Comparison of ENCODE assay signal across 8 mouse cellular contexts in the genomic region with DNA sequence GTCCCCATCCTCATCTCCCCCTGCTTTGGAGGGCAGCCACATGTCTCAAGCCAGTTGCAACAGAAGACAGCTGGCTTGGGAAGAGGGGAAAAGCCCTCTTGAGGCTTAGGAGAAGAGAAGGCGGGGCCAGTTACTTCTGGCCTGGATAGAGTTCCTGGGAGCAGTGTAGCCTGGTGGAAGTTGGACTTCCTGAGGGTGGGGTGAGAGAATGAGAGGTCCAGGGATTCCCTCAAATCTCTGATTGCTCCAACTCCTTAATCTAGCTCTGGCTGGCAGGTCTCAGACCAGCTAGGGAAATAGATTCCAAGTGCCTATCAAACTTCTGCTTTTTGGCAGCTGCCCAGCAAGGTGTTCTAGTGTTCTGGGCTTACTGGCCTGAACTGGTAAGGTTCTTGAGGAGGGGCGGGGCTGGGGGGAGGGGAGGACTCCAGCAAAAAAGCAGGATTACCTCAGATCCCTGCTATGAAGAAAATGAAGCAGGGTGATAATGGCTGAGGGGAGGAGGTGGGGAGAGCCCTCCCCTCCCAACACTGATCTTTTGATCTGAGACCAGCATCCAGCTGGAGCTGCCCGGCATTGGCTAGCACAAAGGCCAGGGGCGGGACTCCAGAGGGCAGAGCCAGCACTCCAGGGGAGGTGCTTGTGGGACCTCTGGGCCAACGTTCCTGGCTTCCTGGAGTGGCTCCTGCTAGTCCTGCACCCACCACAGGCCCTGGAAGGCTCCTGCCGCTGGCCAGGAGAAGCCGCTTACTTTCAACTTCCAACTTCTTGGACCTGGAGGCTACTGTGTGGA.
A peak's percentile ranks its signal among the peaks of the same experiment; 100 is the strongest.
DNase-seq lines count a peak whose midpoint lies in the region; ATAC-seq and TF ChIP-seq lines count a peak whose summit lies in the region.

No protein-coding gene starts in this region.

- DNase-seq in layer of hippocampus, adult 11-12 months (ENCODE audit: low spot score), result peak; percentile 57
- DNase-seq in layer of hippocampus, postnatal 10 days (ENCODE audit: low spot score in 2 of 2), result no peak
- peak; percentile 89 for DNase-seq in kidney, postnatal 0 days (ENCODE audit: low spot score)
- DNase-seq in lung, postnatal 14 days, result peak; percentile 82
- DNase-seq in thymus, postnatal 10 days (ENCODE audit: low spot score in 2 of 2), result no peak

- H3K27me3 ChIP-seq in heart, embryonic 14.5 days (ENCODE audit: control insufficient read depth, insufficient read depth, low read length), result no peaks in the 10 kb centered on the region
- H3K27me3 ChIP-seq in kidney, postnatal 0 days (ENCODE audit: insufficient read depth, low read length), result no peaks in the 10 kb centered on the region
- H3K27me3 ChIP-seq in stomach, embryonic 14.5 days (ENCODE audit: control insufficient read depth, insufficient read depth, low read length), result no peaks in the 10 kb centered on the region

- WGBS in heart, embryonic 14.5 days, result 11% methylated on average over 7 of the region's 7 CpGs
- 11% methylated on average over 7 of the region's 7 CpGs for WGBS in kidney, postnatal 0 days
- 7% methylated on average over 7 of the region's 7 CpGs for WGBS in stomach, embryonic 14.5 days

- peaks cover 2% of the 10 kb centered on the region; the same call in 1 of the 2 replicates for H3K36me3 ChIP-seq in heart, embryonic 14.5 days (ENCODE audit: control insufficient read depth, insufficient read depth, low read length)
- no peaks in the 10 kb centered on the region for H3K36me3 ChIP-seq in kidney, postnatal 0 days (ENCODE audit: insufficient read depth, low read length)
- H3K36me3 ChIP-seq in stomach, embryonic 14.5 days (ENCODE audit: control insufficient read depth, insufficient read depth, low read length), result 0 out of 2 replicates have a peak, but pooled peaks cover 4% of the 10 kb centered on the region

- peak overlapping the region; percentile 68 for H3K4me2 ChIP-seq in heart, embryonic 14.5 days (ENCODE audit: low read length)
- H3K4me2 ChIP-seq in kidney, postnatal 0 days (ENCODE audit: low read length), result peak overlapping the region; percentile 49
- peak overlapping the region; percentile 33 for H3K4me2 ChIP-seq in stomach, embryonic 14.5 days (replicated peaks; ENCODE audit: low read depth, low read length)

- peak overlapping the region; percentile 70 for H3K9ac ChIP-seq in heart, embryonic 14.5 days (ENCODE audit: low read length)
- H3K9ac ChIP-seq in kidney, postnatal 0 days (ENCODE audit: low read depth, low read length), result peak overlapping the region; percentile 31
- H3K9ac ChIP-seq in stomach, embryonic 14.5 days (replicated peaks; ENCODE audit: low read depth, low read length), result no peak overlapping the region

- no peaks in the 10 kb centered on the region for H3K9me3 ChIP-seq in heart, embryonic 14.5 days (ENCODE audit: control insufficient read depth, low read length)
- no peaks in the 10 kb centered on the region for H3K9me3 ChIP-seq in kidney, postnatal 0 days (replicated peaks; ENCODE audit: low read length)
- no peaks in the 10 kb centered on the region for H3K9me3 ChIP-seq in stomach, embryonic 14.5 days (ENCODE audit: control insufficient read depth, low read depth, low read length)

- peak; percentile 75 for TF ChIP-seq POLR2A in embryonic fibroblast, embryonic 13.5 days (IDR thresholded peaks at IDR 0.05; ENCODE audit: low read depth, low read length)

- TF ChIP-seq CTCF in embryonic fibroblast, embryonic 13.5 days (IDR thresholded peaks at IDR 0.05; ENCODE audit: borderline replicate concordance, insufficient read depth, low read length), result no peak
- TF ChIP-seq CTCF in kidney, postnatal 0 days (IDR thresholded peaks at IDR 0.05; ENCODE audit: low read depth), result no peak

- H3K27ac ChIP-seq in embryonic fibroblast, embryonic 13.5 days (ENCODE audit: insufficient read depth, low read length), result peak overlapping the region; percentile 60
- H3K27ac ChIP-seq in heart, embryonic 14.5 days (replicated peaks in 1 of 2; ENCODE audit: control insufficient read depth in 1 of 2, insufficient read depth in 1 of 2, low read depth in 2 of 2, low read length in 2 of 2), result peak overlapping the region; percentile 79 to 91
- peak overlapping the region; percentile 77 for H3K27ac ChIP-seq in kidney, postnatal 0 days
- H3K27ac ChIP-seq in stomach, embryonic 14.5 days (ENCODE audit: low read length), result peak overlapping the region; percentile 84

- H3K4me1 ChIP-seq in embryonic fibroblast, embryonic 13.5 days (ENCODE audit: control insufficient read depth, insufficient read depth, low read length), result peaks cover 25% of the 10 kb centered on the region
- peaks cover 85 to 100% of the 10 kb centered on the region in 2 experiments for H3K4me1 ChIP-seq in heart, embryonic 14.5 days (ENCODE audit: control insufficient read depth in 2 of 2, insufficient read depth in 2 of 2, low read length in 2 of 2)
- H3K4me1 ChIP-seq in kidney, postnatal 0 days (replicated peaks; ENCODE audit: insufficient read depth, low read length), result peaks cover 78% of the 10 kb centered on the region
- peaks cover 96% of the 10 kb centered on the region for H3K4me1 ChIP-seq in stomach, embryonic 14.5 days (ENCODE audit: control insufficient read depth, insufficient read depth, low read length)

- H3K4me3 ChIP-seq in embryonic fibroblast, embryonic 13.5 days (ENCODE audit: insufficient read depth, low read length), result peak overlapping the region; percentile 29
- H3K4me3 ChIP-seq in heart, embryonic 14.5 days (ENCODE audit: control insufficient read depth in 1 of 2, insufficient read depth in 1 of 2, low read depth in 1 of 2, low read length in 2 of 2), result peak overlapping the region; percentile 29 to 33; a peak in 3 of 4 replicates
- 0 out of 2 replicates have a peak overlapping the region, but pooled peaks have one; percentile 3 for H3K4me3 ChIP-seq in kidney, postnatal 0 days (replicated peaks; ENCODE audit: low read depth, low read length)
- no peak overlapping the region for H3K4me3 ChIP-seq in stomach, embryonic 14.5 days (ENCODE audit: low read depth, low read length)

- peak; percentile 65 for ATAC-seq in heart, embryonic 14.5 days (ENCODE audit: insufficient number of reproducible peaks, insufficient read depth, low FRiP score, low read depth)
- ATAC-seq in kidney, postnatal 0 days (replicated peaks; ENCODE audit: low FRiP score, low read depth), result peak; percentile 95
- peak; percentile 82 for ATAC-seq in stomach, embryonic 14.5 days (ENCODE audit: insufficient number of reproducible peaks, insufficient read depth, low FRiP score, low read depth)

Comparison
In these comparisons a context has a peak if more than half of its experiments do, and no peak if none do; other contexts are left out.
1. DNase-seq: peak in layer of hippocampus, adult 11-12 months (single experiment), kidney, postnatal 0 days (single experiment) and lung, postnatal 14 days (single experiment); none in layer of hippocampus, postnatal 10 days (0 of 2) and thymus, postnatal 10 days (0 of 2).
2. Peak in every context shown above with its lines, with median percentiles within 50 percentile points of each other: H3K27ac ChIP-seq, ATAC-seq and H3K4me2 ChIP-seq.